Mouse (Mus musculus) stomach, embryonic 16.5 days (tissue): ENCODE data around the gene Prox1. TPM values are rescaled to one million over a fixed set of nuclear protein-coding genes. Genes with fewer than 3 reads are reported as not detected.

Experiments
- ATAC-seq: fragments of 200-750 bp; cut with Nextera tagmentation; 2 replicates; pipeline ENCODE4 v1.8.0; 2017; ENCODE audit warnings: moderate number of reproducible peaks, moderate TSS enrichment; ENCODE audit not compliant: insufficient read depth, low FRiP score
- H3K27ac ChIP-seq: fragments of 300-500 bp; sonication (generic); 2 replicates; pipeline ENCODE4 v1.5.1; 2014; ENCODE audit warnings: low read length
- H3K27me3 ChIP-seq: fragments of 300-500 bp; sonication (generic); 2 replicates; pipeline ENCODE4 v1.6.1; 2014; ENCODE audit warnings: low read length, control low read depth, mixed read lengths; ENCODE audit not compliant: control insufficient read depth, insufficient read depth
- H3K36me3 ChIP-seq: fragments of 300-500 bp; sonication (generic); 2 replicates; pipeline ENCODE4 v1.6.1; 2014; ENCODE audit warnings: low read length; ENCODE audit not compliant: control insufficient read depth, insufficient read depth
- H3K4me1 ChIP-seq: fragments of 300-500 bp; sonication (generic); 2 replicates; pipeline ENCODE4 v1.6.1; 2014; ENCODE audit warnings: low read length, control low read depth, mixed read lengths; ENCODE audit not compliant: control insufficient read depth, insufficient read depth
- H3K4me2 ChIP-seq: fragments of 300-500 bp; sonication (generic); 2 replicates; pipeline ENCODE4 v1.6.1; 2014; ENCODE audit warnings: low read depth, low read length, mixed read lengths
- H3K4me3 ChIP-seq: fragments of 300-500 bp; sonication (generic); replicated peaks from 2 replicates; pipeline ENCODE4 v1.5.1; 2014; ENCODE audit warnings: mild to moderate bottlenecking, low read length
- H3K9ac ChIP-seq: fragments of 300-500 bp; sonication (generic); 2 replicates; pipeline ENCODE4 v1.6.1; 2014; ENCODE audit warnings: low read length
- H3K9me3 ChIP-seq: fragments of 300-500 bp; sonication (generic); replicated peaks from 2 replicates; pipeline ENCODE4 v1.6.1; 2016; ENCODE audit warnings: low read length, control low read depth; ENCODE audit not compliant: control insufficient read depth
- WGBS: fragments of 180-500 bp; shearing (Covaris S2); extraction: QIAGEN DNeasy Blood & Tissue Kit; methylation state at CpG from one replicate; pipeline ENCODE4 v1.1.7; 2014; 5-methylcytosine and 5-hydroxymethylcytosine counted together
- polyA plus RNA-seq: library from polyadenylated mRNA; unstranded; fragments of >200 nt; fragmentation: Nextera tagmentation; extraction: Ambion mirVana; gene quantifications from 2 replicates; pipeline ENCODE4 v1.2.1, GENCODE M21; 2015

Gene Prox1
- polyA plus RNA-seq, 1 experiment from 2014 or later = 2.5 TPM

- Histone ChIP-seq H3K9ac (no peak overlapping the region), H3K27me3 (no peaks in the 10 kb centered on the region), H3K27ac (no peak overlapping the region), H3K9me3 (no peaks in the 10 kb centered on the region), H3K4me3 (no peak overlapping the region), H3K36me3 (no peaks in the 10 kb centered on the region), H3K4me1 (no peaks in the 10 kb centered on the region), H3K4me2 (no peak overlapping the region)
- 83% methylated on average over 2 of the region's 2 CpGs for WGBS
- ATAC-seq = no peak
These were observed 27.7 kb upstream of the Prox1 start for GRCm38 (mm10) chr1:190198247-190198646.

- Histone ChIP-seq H3K4me2 (no peak overlapping the region), H3K36me3 (no peaks in the 10 kb centered on the region), H3K27me3 (no peaks in the 10 kb centered on the region), H3K4me1 (peaks cover 6% of the 10 kb centered on the region; the same call in 1 of the 2 replicates), H3K27ac (no peak overlapping the region), H3K9me3 (no peaks in the 10 kb centered on the region), H3K9ac (no peak overlapping the region), H3K4me3 (no peak overlapping the region)
- 80% methylated on average over 13 of the region's 13 CpGs for WGBS
- no peak for ATAC-seq
These were observed 21.5 kb upstream of the Prox1 start for GRCm38 (mm10) chr1:190192011-190192410.

DNA sequence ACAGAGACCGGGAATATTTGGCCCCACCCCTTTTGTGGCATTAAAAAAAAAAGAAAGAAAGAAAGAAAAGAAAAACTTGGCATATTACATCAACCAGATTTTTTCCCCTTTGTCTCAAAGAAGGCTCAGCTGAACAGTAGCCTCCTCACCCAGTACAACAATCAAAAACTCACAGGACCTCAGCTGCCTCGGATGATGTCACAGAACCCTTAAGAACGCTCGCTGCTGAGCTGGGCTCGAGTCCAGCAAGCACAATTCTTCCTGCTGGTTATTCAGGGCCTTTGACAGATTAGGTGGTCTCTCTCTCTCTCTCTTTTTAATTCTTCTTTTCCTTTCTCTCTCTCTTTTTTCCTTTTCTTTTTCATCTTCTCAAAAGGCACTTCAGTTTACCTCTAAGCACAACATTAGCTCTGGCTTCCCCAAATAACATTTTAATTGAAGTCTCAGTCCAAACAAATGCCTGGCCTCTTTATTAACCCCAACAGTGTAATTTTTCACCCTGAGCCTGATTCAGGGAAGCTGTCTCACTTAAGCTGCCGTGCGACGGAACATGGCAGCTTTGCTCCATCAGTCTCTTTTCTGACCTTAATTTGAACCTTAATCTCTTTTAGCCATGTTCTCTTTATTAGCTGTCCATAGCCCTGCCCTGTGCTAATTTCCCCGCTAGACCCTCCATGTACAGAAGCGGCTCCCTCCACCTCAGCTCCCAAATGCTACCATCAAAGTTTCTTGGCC, 19.9 kb upstream of the Prox1 start:
- no peak overlapping the region for H3K4me2 ChIP-seq
- no peak for ATAC-seq
- H3K9me3 ChIP-seq = no peaks in the 10 kb centered on the region
- H3K9ac ChIP-seq = no peak overlapping the region
- H3K4me3 ChIP-seq = no peak overlapping the region
- WGBS = 21% methylated on average over 10 of the region's 10 CpGs
- H3K27ac ChIP-seq = no peak overlapping the region
- peaks cover 6% of the 10 kb centered on the region; the same call in 1 of the 2 replicates for H3K4me1 ChIP-seq
- no peaks in the 10 kb centered on the region for H3K27me3 ChIP-seq
- H3K36me3 ChIP-seq = no peaks in the 10 kb centered on the region

DNA sequence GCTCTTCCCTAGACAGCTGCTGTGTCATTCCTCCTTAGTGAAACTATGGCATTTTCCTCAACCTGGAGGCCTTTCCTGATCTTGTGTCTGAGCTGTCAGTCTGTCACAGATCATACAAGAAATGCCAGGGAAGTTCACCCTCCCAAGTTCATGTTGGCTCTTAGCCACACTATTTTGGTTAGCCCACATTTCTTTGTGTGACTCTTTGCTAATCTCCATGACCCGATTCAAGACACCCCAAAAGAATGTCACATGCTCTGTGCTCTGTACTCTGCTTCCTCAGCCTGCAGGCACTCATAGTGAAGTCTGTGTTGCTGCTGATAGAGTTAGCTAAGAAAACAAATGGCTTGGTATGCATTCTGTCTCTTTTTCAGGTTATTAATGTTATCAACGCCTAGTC, 18.6 kb upstream of the Prox1 start:
- Histone ChIP-seq H3K4me3 (no peak overlapping the region), H3K36me3 (no peaks in the 10 kb centered on the region), H3K27ac (no peak overlapping the region), H3K4me2 (no peak overlapping the region), H3K27me3 (no peaks in the 10 kb centered on the region), H3K9ac (no peak overlapping the region), H3K9me3 (no peaks in the 10 kb centered on the region), H3K4me1 (peaks cover 6% of the 10 kb centered on the region; the same call in 1 of the 2 replicates)
- no peak for ATAC-seq
- 60% methylated on average over 2 of the region's 2 CpGs for WGBS

- 86% methylated on average over 4 of the region's 4 CpGs for WGBS
- Histone ChIP-seq H3K4me3 (no peak overlapping the region), H3K36me3 (no peaks in the 10 kb centered on the region), H3K4me1 (peaks cover 6% of the 10 kb centered on the region; the same call in 1 of the 2 replicates), H3K27ac (no peak overlapping the region), H3K9ac (no peak overlapping the region), H3K4me2 (no peak overlapping the region), H3K27me3 (no peaks in the 10 kb centered on the region), H3K9me3 (no peaks in the 10 kb centered on the region)
- no peak for ATAC-seq
These were observed 15.8 kb upstream of the Prox1 start for GRCm38 (mm10) chr1:190186336-190186735.

GRCm38 (mm10) chr1:190185284-190185683, 14.8 kb upstream of the Prox1 start:
- no peaks in the 10 kb centered on the region for H3K36me3 ChIP-seq
- H3K27me3 ChIP-seq = no peaks in the 10 kb centered on the region
- no peak overlapping the region for H3K27ac ChIP-seq
- no peak for ATAC-seq
- no peaks in the 10 kb centered on the region for H3K9me3 ChIP-seq
- H3K4me2 ChIP-seq = no peak overlapping the region
- WGBS = 66% methylated on average over 10 of the region's 10 CpGs
- no peak overlapping the region for H3K9ac ChIP-seq
- 0 out of 2 replicates have a peak, but pooled peaks cover 2% of the 10 kb centered on the region for H3K4me1 ChIP-seq
- no peak overlapping the region for H3K4me3 ChIP-seq

DNA sequence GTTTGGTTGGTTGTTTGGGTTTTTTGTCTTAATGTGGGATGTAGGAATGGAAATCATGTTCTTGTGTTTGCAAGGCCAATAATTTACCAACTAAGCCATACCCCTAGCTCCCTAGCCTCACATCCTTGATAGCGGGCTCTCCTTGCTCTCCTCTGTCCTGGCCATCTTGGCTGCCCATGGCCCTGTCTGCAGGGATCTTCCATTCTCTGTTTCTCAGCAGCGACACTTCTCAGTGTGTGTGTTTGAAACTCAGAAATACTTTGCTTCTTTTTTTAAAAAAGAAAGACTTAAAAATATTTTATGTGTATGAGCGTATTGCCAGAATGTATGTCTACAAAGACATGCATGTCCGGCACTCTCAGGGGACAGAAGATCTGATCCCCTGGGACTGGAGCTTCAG, 13.1 kb upstream of the Prox1 start:
- Histone ChIP-seq H3K9me3 (no peaks in the 10 kb centered on the region), H3K27ac (no peak overlapping the region), H3K36me3 (no peaks in the 10 kb centered on the region), H3K4me1 (no peaks in the 10 kb centered on the region), H3K9ac (no peak overlapping the region), H3K27me3 (no peaks in the 10 kb centered on the region), H3K4me2 (no peak overlapping the region), H3K4me3 (no peak overlapping the region)
- no peak for ATAC-seq
- 88% methylated on average over 4 of the region's 4 CpGs for WGBS

- Histone ChIP-seq H3K27ac (no peak overlapping the region), H3K27me3 (peaks cover 3% of the 10 kb centered on the region; the same call in 1 of the 2 replicates), H3K4me1 (no peaks in the 10 kb centered on the region), H3K9me3 (no peaks in the 10 kb centered on the region), H3K36me3 (no peaks in the 10 kb centered on the region), H3K4me3 (no peak overlapping the region), H3K4me2 (no peak overlapping the region), H3K9ac (no peak overlapping the region)
- no peak for ATAC-seq
- WGBS = 73% methylated on average over 7 of the region's 7 CpGs
These were observed 11.3 kb upstream of the Prox1 start for GRCm38 (mm10) chr1:190181765-190182164.

DNA sequence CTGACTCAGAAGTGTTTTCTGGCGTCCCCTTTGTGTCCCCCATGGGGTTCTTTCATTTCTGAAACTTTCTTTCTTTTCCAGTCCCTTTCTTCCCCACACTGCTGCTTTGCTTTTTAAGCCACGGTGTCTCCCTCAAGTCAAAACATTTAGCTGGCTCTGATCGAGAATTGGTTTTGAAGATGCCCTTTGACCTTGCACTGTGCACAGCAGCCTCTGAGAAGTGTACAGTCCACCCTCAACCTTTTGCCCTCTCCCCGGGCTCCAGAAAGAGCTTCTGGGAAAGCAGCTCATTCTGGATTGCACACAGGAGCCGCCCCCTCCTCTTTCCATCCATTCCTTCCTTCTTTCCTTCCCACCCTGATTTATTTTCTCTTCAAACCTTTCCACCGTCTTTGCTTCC, 10.3 kb upstream of the Prox1 start:
- 40% methylated on average over 6 of the region's 6 CpGs for WGBS
- no peak overlapping the region for H3K27ac ChIP-seq

More for the DNA sequence above, 10.3 kb upstream of the Prox1 start:
- Histone ChIP-seq H3K4me1 (no peaks in the 10 kb centered on the region), H3K27me3 (peaks cover 10% of the 10 kb centered on the region), H3K4me2 (no peak overlapping the region), H3K4me3 (no peak overlapping the region), H3K36me3 (no peaks in the 10 kb centered on the region), H3K9me3 (no peaks in the 10 kb centered on the region), H3K9ac (no peak overlapping the region)
- no peak for ATAC-seq
